Mouse (Mus musculus) midbrain, embryonic 11.5 days (tissue): Measurements from ENCODE around the gene Srebf2. TPM values are rescaled to one million over a fixed set of nuclear protein-coding genes. Genes with fewer than 3 reads are reported as not detected.
A peak's percentile ranks its signal among the peaks of the same experiment; 100 is the strongest.

Source experiments
- ATAC-seq: fragments of 200-750 bp; cut with Nextera tagmentation; 2 replicates; pipeline ENCODE4 v1.8.0; 2017; ENCODE audit warnings: moderate TSS enrichment, moderate library complexity; ENCODE audit not compliant: low FRiP score
- DNase-seq: peaks from one replicate; pipeline ENCODE4 v3.0.0; 2015; ENCODE audit warnings: low spot score; ENCODE audit errors: missing footprints
- H3K27ac ChIP-seq: fragments of 300-500 bp; sonication (generic); 2 replicates; pipeline ENCODE4 v1.5.1; 2014; ENCODE audit warnings: low read depth, low read length
- H3K27me3 ChIP-seq: fragments of 300-500 bp; sonication (generic); 2 replicates; pipeline ENCODE4 v1.6.1; 2014; ENCODE audit warnings: mild to moderate bottlenecking, low read length, moderate library complexity, mixed read lengths; ENCODE audit not compliant: control insufficient read depth, insufficient read depth
- H3K36me3 ChIP-seq: fragments of 300-500 bp; sonication (generic); 2 replicates; pipeline ENCODE4 v1.6.1; 2014; ENCODE audit warnings: mild to moderate bottlenecking, low read length, moderate library complexity, mixed read lengths; ENCODE audit not compliant: control insufficient read depth, insufficient read depth
- H3K4me1 ChIP-seq: fragments of 300-500 bp; sonication (generic); 2 replicates; pipeline ENCODE4 v1.6.1; 2014; ENCODE audit warnings: low read length; ENCODE audit not compliant: control insufficient read depth, insufficient read depth
- H3K4me2 ChIP-seq: fragments of 300-500 bp; sonication (generic); 2 replicates; pipeline ENCODE4 v1.6.1; 2014; ENCODE audit warnings: mild to moderate bottlenecking, moderate library complexity
- H3K4me3 ChIP-seq: fragments of 300-500 bp; sonication (generic); 2 replicates; pipeline ENCODE4 v1.5.1; 2014; ENCODE audit warnings: low read depth, low read length
- H3K9ac ChIP-seq: fragments of 300-500 bp; sonication (generic); 2 replicates; pipeline ENCODE4 v1.6.1; 2014; ENCODE audit warnings: low read length
- H3K9me3 ChIP-seq: fragments of 300-500 bp; sonication (generic); 2 replicates; pipeline ENCODE4 v1.6.1; 2016; ENCODE audit warnings: low read length; ENCODE audit not compliant: control insufficient read depth
- WGBS: fragments of 180-500 bp; shearing (Covaris S2); extraction: QIAGEN DNeasy Blood & Tissue Kit; methylation state at CpG from one replicate; pipeline ENCODE4 v1.1.7; 2014; 5-methylcytosine and 5-hydroxymethylcytosine counted together
- polyA plus RNA-seq: library from polyadenylated mRNA; unstranded; fragments of >200 nt; fragmentation: Nextera tagmentation; extraction: Ambion mirVana; gene quantifications from 2 replicates; pipeline ENCODE4 v1.2.1, GENCODE M21; 2014

Srebf2 gene
- polyA plus RNA-seq, 1 experiment from 2014 or later = 170 TPM

GRCm38 (mm10) chr15:82138565-82138964 is 8.4 kb upstream of the Srebf2 start:
- no peak overlapping the region for H3K9ac ChIP-seq
- no peak overlapping the region for H3K27ac ChIP-seq
- 70% methylated on average over 4 of the region's 4 CpGs for WGBS
- no peaks in the 10 kb centered on the region for H3K27me3 ChIP-seq
- no peak overlapping the region for H3K4me3 ChIP-seq
- H3K4me1 ChIP-seq = no peaks in the 10 kb centered on the region
- no peak overlapping the region for H3K4me2 ChIP-seq
- no peaks in the 10 kb centered on the region; the same call in 1 of the 2 replicates for H3K36me3 ChIP-seq
- H3K9me3 ChIP-seq = no peaks in the 10 kb centered on the region
- DNase-seq (peak; percentile 91), ATAC-seq (no peak)

GRCm38 (mm10) chr15:82139196-82139595 is 7.8 kb upstream of the Srebf2 start:
- H3K4me1 ChIP-seq = peaks cover 3% of the 10 kb centered on the region; the same call in 1 of the 2 replicates
- peak; percentile 81 for DNase-seq

DNA sequence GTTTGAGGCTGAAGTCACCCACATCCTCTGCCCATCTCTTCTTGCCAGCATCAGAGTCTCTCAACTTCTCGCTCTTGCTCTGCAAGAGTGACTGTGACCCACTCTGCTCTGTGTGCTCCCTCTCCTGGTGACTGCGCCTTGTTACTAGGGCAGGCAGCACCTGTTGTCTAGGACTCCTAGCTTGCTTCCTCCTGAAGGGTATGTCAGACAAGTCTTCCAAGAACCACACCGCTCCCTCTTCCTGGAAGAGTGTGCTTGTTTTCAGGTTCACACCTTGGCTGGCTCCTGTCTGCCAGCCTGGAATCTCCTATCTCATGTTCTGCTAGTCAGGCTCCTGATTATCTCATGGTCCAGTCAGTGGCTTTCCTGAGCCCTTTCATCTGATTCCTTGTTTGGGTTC is 6.6 kb upstream of the Srebf2 start:
- Histone ChIP-seq H3K4me1 (peaks cover 5% of the 10 kb centered on the region; the same call in 1 of the 2 replicates), H3K4me3 (no peak overlapping the region), H3K27me3 (no peaks in the 10 kb centered on the region), H3K4me2 (no peak overlapping the region), H3K9ac (no peak overlapping the region), H3K36me3 (no peaks in the 10 kb centered on the region; the same call in 1 of the 2 replicates), H3K27ac (no peak overlapping the region), H3K9me3 (no peaks in the 10 kb centered on the region)
- no peak for ATAC-seq
- WGBS = 93% methylated on average over 3 of the region's 3 CpGs
- no peak for DNase-seq

More at GRCm38 (mm10) chr15:82139196-82139595, 7.8 kb upstream of the Srebf2 start:
- no peak overlapping the region for H3K9ac ChIP-seq
- no peaks in the 10 kb centered on the region for H3K27me3 ChIP-seq
- WGBS = 87% methylated on average over 8 of the region's 8 CpGs
- no peaks in the 10 kb centered on the region for H3K9me3 ChIP-seq
- no peak overlapping the region for H3K4me3 ChIP-seq
- no peak overlapping the region for H3K4me2 ChIP-seq
- no peak for ATAC-seq
- H3K36me3 ChIP-seq = no peaks in the 10 kb centered on the region; the same call in 1 of the 2 replicates
- no peak overlapping the region for H3K27ac ChIP-seq

- Histone ChIP-seq H3K4me1 (peaks cover 23% of the 10 kb centered on the region), H3K27ac (peak overlapping the region; percentile 73), H3K4me2 (no peak overlapping the region), H3K4me3 (no peak overlapping the region), H3K36me3 (no peaks in the 10 kb centered on the region; the same call in 1 of the 2 replicates), H3K27me3 (no peaks in the 10 kb centered on the region), H3K9ac (no peak overlapping the region), H3K9me3 (no peaks in the 10 kb centered on the region)
- ATAC-seq (no peak), DNase-seq (no peak)
- WGBS = 86% methylated on average over 5 of the region's 5 CpGs
Measured at GRCm38 (mm10) chr15:82144157-82144556, 2.8 kb upstream of the Srebf2 start.

GRCm38 (mm10) chr15:82145408-82145807 is 1.6 kb upstream of the Srebf2 start:
- DNase-seq (no peak), ATAC-seq (no peak)
- peaks cover 29% of the 10 kb centered on the region for H3K4me1 ChIP-seq
- H3K4me2 ChIP-seq = no peak overlapping the region
- H3K36me3 ChIP-seq = no peaks in the 10 kb centered on the region; the same call in none of the 2 replicates
- no peaks in the 10 kb centered on the region for H3K27me3 ChIP-seq
- 64% methylated on average over 2 of the region's 2 CpGs for WGBS
- peak overlapping the region; percentile 92 for H3K27ac ChIP-seq
- H3K9ac ChIP-seq = peak overlapping the region; percentile 39
- no peaks in the 10 kb centered on the region for H3K9me3 ChIP-seq
- H3K4me3 ChIP-seq = no peak overlapping the region

GRCm38 (mm10) chr15:82145851-82146769 is 871 bp upstream of the Srebf2 start:
- Histone ChIP-seq H3K9ac (peak overlapping the region; percentile 39), H3K27me3 (no peaks in the 10 kb centered on the region), H3K4me3 (peak overlapping the region; percentile 89; the same call in 1 of the 2 replicates), H3K27ac (peak overlapping the region; percentile 92), H3K4me2 (peak overlapping the region; percentile 37), H3K4me1 (peaks cover 32% of the 10 kb centered on the region), H3K9me3 (no peaks in the 10 kb centered on the region), H3K36me3 (peaks cover 2% of the 10 kb centered on the region)
- ATAC-seq = no peak
- WGBS = 14% methylated on average over 11 of the region's 11 CpGs
- DNase-seq = peak; percentile 91

GRCm38 (mm10) chr15:82147611-82148111 is 680 bp downstream of the Srebf2 start:
- Histone ChIP-seq H3K4me1 (peaks cover 32% of the 10 kb centered on the region), H3K36me3 (peaks cover 2% of the 10 kb centered on the region; the same call in 1 of the 2 replicates), H3K27ac (peak overlapping the region; percentile 95), H3K4me3 (peak overlapping the region; percentile 89), H3K9ac (peak overlapping the region; percentile 93), H3K27me3 (no peaks in the 10 kb centered on the region), H3K4me2 (peak overlapping the region; percentile 61), H3K9me3 (no peaks in the 10 kb centered on the region)
- DNase-seq (peak; percentile 95), ATAC-seq (peak; percentile 17; the same call in 1 of the 2 replicates)
- WGBS = under 1% methylated on average over 43 of the region's 50 CpGs

GRCm38 (mm10) chr15:82148510-82148911 is 1.5 kb downstream of the Srebf2 start:
- DNase-seq = peak; percentile 85
- no peak overlapping the region for H3K27ac ChIP-seq
- ATAC-seq = no peak
- no peaks in the 10 kb centered on the region for H3K9me3 ChIP-seq
- H3K27me3 ChIP-seq = no peaks in the 10 kb centered on the region
- H3K9ac ChIP-seq = peak overlapping the region; percentile 93
- H3K4me3 ChIP-seq = peak overlapping the region; percentile 89
- H3K36me3 ChIP-seq = peaks cover 2% of the 10 kb centered on the region; the same call in 1 of the 2 replicates
- peak overlapping the region; percentile 61 for H3K4me2 ChIP-seq
- H3K4me1 ChIP-seq = peaks cover 32% of the 10 kb centered on the region
- WGBS = 34% methylated on average over 9 of the region's 9 CpGs

DNA sequence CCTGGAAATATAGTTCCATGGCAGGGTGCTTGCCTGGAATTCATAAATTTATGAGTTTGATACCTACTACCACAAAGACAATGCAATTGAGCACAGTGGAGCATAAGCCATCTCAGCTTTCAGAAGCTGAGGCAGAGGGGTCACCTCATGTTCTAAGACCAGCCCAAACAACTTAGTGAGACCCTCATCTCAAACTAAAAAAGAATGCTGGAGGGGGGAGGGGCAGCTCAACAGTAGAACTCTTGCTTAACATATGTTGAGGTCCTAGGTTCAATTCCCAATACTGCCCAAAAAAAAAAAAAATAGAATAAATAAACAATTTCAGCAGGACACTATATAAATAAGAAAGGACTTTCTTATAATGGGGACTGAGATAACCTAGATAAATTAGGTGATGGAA is 3.1 kb downstream of the Srebf2 start:
- no peaks in the 10 kb centered on the region for H3K9me3 ChIP-seq

More for the DNA sequence above, 3.1 kb downstream of the Srebf2 start:
- H3K9ac ChIP-seq = no peak overlapping the region
- no peak overlapping the region for H3K4me2 ChIP-seq
- DNase-seq (peak; percentile 80), ATAC-seq (no peak)
- H3K27ac ChIP-seq = no peak overlapping the region
- H3K4me1 ChIP-seq = peaks cover 27% of the 10 kb centered on the region
- H3K27me3 ChIP-seq = no peaks in the 10 kb centered on the region
- H3K4me3 ChIP-seq = no peak overlapping the region
- peaks cover 2% of the 10 kb centered on the region; the same call in 1 of the 2 replicates for H3K36me3 ChIP-seq
